Mouse (Mus musculus) right cerebral cortex, postnatal 4 days (tissue): ENCODE data around the gene Nde1.

Experiments
- DNase-seq: peaks from one replicate; pipeline ENCODE4 v3.0.0-alpha.2; 2022

Nde1 gene

DNA sequence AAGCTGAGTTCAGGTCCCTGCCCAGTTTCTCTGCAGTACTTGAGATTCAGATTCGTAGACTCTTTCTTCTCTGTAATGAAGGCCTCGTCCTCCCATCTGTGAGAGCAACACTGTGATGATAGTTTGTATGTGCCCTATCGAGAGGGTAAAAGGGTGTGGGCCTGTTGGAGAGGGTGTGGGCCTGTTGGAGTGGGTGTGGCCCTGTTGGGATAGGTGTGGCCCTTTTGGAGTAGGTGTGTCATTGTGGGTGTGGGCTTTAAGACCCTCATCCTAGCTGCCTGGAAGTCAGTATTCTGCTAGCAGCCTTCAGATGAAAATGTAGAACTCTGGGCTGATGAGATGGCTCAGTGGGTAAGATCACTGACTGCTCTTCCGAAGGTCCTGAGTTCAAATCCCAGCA is 3.4 kb downstream of the Nde1 start:
- DNase-seq, result no peak

DNA sequence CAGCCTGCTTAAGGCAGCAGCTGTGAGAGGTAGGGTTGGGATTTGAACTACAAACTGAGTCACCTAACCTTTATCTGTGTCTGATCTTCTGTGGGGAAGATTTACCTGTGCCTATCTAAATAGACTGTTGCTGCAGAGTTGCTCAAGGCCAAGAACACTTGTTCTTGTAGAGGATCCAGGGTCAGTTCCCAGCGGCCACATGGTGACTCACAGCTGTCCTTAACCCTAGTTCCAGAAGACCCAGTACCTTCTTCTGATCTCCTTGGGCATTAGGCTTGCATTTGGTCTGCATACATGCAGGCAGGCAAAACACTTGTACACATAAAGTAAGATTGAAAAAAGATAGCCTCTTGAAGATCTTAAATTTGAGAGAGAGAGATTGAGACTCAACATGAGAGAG is 6.6 kb downstream of the Nde1 start:
- no peak for DNase-seq

DNA sequence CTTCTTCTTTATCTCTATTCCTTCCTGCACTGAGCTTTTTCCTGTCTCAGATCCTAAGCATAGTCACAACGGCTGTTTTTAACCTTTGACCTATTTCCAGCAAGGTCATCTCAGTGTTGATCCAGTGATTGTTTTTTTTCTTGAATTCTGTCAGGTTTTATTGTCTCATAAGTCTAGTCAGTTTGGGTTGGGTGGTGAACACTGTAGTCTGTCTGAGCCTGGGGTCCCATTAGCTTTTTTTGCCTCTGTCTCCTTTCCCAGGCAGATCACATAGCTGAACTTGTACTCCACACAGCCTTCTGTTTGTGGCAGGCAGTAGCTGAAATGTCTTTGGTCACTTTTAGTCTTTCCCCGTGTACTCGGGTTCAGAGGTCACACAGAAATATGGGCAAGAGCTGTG is 15.0 kb downstream of the Nde1 start:
- DNase-seq, result no peak

DNA sequence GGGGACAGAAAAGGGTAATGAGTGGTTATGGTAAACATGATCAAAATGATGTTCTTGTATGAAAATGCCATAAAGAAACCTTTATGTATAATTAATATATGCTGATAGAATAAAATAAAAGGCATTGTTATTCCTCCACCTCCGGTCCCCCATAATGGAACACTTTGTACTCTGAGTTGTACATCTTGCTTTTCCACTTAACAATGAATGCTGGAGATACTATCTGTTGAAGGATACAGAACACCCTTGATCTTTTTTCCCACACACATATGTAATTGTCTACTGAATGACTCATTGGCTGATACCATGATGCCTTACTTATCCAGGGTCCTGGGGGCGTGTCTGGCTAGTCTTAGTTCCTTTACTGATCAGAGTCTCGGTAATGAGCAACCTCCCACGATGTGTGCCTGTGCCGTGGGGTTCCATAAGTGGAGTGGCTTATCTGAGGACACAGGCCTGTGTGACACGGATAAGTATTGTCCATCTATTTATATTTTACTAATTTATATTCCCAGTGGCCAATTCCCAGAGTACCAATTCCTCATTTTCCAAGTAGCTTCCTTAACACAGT is 17.2 kb downstream of the Nde1 start:
- DNase-seq, result no peak

DNA sequence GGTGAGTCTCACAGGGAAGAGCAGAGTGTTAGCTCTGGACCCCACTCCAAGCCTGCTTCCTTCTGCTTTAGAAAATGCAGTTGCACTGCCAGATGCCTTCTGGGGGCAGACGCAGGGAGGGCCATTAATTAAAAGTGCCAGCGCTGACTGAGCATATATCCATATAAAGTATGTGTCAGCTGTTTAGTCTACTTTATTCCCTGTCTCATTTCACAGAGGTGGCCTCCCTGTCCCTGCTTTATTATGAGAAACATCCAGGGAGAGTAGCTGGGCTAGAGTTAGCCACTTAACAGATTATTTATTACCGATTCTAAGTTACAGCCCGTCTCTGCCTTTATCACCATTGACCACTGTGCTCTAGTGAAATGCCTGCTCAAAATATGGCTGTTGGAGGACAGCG is 19.3 kb downstream of the Nde1 start:
- DNase-seq, result no peak

DNA sequence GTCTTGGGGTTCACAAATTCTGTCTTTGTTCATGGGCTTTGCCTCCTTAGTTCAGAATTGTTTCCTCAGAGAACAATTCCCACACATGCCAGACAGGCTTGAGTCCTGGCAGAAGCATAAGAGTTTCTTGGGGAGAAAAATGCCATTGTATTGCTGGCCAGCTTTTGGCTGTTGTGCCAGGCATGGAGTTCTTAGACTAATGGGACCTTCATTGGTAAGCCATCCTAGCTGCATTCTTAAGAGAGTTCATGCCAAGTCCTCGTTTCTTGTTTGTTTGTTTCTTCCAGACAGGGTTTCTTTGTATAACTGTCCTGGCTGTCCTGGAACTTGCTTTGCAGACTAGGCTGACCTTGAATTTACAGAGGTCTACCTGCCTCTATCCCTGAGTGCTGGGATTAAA is 20.8 kb downstream of the Nde1 start:
- no peak for DNase-seq

DNA sequence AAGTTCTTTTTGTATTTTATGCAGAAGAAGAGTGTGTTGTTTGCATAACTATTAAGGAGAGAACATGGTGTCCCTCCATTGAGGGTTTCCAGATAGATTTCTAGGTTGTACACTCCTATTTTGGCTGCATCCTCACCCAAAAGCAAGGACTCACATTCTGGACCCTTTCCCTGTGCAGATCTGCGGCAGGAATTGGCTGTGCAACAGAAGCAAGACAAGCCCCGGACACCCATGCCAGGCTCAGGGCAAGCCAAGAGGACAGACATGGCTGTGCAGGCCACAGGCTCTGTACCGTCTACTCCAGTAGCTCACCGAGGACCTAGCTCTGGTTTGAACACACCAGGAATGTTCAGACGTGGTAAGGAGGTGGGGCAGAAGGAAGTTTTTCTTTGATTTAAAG is 22.4 kb downstream of the Nde1 start:
- DNase-seq, result no peak

DNA sequence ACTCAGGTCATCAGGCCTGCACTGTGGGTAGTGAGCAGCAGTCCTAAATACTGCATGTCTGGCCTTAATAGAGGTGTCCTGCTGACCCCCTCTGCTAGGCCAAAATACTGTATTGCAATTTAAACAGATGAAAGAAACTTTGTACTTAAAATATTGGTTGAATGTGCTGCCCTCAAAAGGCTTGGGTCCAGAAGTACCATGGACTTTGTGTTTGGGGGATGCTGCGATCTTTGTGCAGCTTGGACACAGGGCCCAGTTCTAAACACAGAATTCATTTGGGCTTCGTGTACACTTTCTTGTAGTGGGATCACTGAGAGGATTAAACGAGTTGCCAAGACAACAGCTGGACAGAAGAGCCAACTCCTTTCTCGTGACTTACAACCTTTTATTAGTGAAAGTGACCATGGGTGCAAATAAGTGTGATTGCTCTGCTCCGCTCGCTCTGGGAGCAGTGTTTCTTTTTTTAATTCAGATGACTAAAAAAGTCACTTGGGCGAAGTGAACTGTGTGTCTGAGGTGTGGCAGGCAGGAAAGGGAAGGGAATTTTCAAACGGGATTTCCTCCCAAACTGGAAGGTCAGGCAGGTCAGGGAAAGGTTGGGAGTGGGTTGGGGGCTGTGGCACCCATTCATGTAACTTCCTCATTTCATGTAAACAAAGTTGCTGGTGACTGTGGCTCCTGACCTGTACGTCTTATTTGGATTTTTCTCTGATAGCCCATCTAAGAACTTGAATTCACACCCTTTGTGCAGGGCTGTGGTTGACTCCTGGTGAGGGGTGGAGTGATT is 31.3 kb downstream of the Nde1 start:
- DNase-seq, result no peak

DNA sequence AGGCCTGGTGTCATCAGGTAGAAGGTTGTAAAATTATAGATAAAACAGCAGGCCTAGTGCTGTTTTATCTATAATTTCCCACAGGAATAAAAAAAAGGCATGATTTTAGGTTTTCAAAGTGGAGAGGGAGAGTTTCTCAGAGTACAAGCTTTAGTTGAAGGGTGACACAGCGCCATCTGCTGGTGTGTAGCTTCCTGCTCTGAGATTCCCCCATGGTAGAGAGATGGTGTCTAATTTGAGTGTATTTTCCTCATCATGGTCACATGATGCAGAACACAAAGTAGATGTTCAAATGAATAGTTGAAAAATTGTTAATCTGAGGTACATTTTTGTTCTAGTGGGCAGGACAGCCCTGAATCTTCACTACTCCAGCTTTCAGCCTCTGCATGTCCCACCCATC is 32.4 kb downstream of the Nde1 start:
- peak; percentile 69 for DNase-seq

DNA sequence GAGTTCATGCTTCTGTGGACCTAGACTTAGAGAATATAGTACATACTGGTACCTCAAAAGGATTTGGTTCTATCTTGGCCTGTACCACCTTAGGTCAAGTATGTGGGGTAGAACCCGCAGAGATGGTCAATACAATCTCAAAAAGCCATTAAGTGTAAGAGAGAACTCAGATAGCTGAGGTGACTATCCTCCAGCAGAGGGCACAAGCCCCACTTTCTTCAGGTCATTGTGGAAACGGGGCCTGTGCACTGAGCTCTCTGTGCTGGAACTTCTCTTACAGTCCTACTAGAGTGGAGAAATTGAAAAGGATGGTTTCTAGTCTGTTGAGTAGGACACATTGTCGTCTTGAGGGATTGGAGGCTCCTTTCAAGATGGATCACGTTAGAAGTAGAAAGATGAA is 35.7 kb downstream of the Nde1 start:
- no peak for DNase-seq

DNA sequence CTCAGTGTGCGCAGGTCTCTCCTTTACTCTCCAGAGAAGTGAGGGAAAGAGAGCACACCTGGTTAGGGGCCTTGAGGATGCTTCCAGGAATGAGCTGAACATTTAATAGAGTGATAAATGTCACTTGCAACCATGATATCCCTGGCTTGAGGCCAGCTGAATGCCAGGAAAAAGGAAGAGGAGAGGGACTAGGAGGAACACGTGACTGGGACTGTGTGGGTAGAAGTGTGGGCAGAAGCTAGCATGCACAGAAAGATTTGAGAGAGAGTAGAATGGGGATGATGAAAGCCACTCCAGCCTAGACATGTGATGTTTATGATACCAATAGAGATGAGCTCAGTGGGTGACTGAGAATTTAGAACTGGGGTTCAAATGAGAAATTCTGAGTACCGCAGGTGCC is 52.1 kb downstream of the Nde1 start:
- DNase-seq, result no peak

DNA sequence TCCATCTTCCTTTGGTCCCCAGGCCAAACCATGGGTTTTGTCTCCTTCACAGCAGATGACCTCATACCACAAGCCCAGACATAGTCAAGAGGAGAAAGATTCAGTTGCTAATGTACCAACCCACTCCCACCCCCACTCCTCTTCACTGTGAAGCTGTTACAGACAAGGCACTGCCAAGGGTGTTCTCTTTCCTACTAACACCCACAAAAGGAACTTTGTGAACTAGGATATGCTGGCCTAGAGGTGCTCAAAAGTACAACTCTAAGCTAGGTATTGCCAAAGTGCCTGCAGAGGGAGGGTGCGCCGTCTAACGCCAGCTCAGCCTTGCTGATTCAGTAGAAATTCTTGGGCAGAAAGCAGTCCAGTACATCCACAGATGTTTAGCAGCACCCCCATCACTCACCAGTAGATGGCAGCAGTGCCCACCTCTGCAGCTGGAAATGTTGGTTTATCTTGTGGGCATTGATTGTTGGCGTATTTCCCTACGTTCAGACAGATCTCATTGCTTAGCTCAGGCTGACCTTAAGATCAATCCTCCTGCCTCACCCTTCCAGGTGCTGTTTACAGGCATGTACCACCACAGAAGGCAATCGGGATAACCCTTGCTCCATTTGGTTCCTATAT is 74.1 kb downstream of the Nde1 start:
- DNase-seq, result peak; percentile 77

DNA sequence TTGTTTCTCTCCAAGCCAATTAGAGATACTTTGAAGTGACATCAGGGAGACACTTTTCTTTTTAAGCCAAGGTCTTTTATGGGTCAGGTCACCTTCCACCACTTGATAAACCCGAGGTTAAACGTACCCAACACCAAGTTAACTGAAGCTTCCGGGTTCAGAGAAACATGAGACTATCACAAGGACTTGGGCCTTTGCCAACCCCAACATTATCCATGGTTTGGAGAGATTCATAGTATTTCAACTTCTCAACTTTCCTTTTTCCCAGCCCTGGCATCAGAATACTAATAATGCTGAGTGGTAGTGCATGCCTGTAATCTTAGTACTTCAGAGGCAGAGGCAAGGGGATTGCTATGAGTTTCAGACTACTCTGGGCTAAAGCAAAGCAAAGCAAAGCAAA is 79.0 kb downstream of the Nde1 start:
- no peak for DNase-seq
